Mouse (Mus musculus) cerebellum, postnatal 4 days (tissue): ENCODE results near the gene Smap2.

Experiments
- DNase-seq, 2 experiments: peaks; one replicate each; pipeline ENCODE4 v3.0.0; 2022; ENCODE audit warnings: low spot score in 2 of 2, mixed read lengths in 1 of 2

The Smap2 gene

GRCm38 (mm10) chr4:120978221-120978620, 38.8 kb downstream of the Smap2 start:
- DNase-seq, result no peak

- no peak for DNase-seq
Measured at GRCm38 (mm10) chr4:120975428-120975734, 41.7 kb downstream of the Smap2 start.

GRCm38 (mm10) chr4:120974711-120975427, 42.2 kb downstream of the Smap2 start:
- DNase-seq, result no peak

GRCm38 (mm10) chr4:120971842-120972241, 45.2 kb downstream of the Smap2 start:
- DNase-seq, result no peak

DNA sequence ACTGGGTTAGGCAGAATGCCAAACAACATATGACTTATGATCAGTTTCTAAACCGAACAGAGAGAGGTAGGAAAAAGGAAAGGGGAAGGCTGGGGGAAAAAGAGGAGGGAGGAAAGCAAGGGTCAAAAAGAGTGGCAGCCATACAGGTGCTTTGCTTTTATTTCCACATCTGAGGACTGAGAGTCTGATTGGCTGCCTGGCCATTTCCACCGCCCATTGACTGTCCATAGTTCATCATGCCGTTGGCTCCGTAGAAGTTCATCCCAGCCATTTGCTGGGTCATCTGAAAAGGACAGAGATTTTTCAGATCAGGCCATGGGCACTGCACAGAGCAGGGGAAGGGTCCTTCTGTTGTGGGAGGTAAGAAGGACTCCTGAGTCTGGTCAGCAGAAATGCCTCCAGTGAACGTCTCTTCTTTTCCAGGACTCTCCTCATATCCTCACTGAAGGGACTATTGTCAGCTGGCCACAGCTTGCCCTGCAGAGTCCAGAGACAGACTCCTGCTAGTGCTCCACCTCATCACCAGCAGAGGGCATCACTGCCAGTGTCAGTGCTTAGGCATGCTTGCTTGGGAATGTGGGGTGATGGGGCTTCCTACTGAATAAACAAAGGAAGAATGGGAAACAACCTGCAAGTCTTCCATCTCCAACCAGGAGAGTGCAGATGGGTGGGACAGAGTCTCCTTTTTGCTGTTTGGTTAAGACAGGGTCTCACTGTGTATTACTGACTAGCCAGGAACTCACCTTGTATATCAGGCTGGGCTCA, 47.5 kb downstream of the Smap2 start:
- DNase-seq, result peak in 1 of 2 experiments; percentile 33

GRCm38 (mm10) chr4:120968486-120968885, 48.6 kb downstream of the Smap2 start:
- DNase-seq, result no peak

GRCm38 (mm10) chr4:120955586-120955985, 61.5 kb downstream of the Smap2 start:
- no peak for DNase-seq

GRCm38 (mm10) chr4:120953667-120954066, 63.4 kb downstream of the Smap2 start:
- no peak for DNase-seq

GRCm38 (mm10) chr4:120953038-120953437, 64.0 kb downstream of the Smap2 start:
- DNase-seq, result no peak

- DNase-seq, result no peak
Measured at GRCm38 (mm10) chr4:120952163-120952562, 64.9 kb downstream of the Smap2 start.

DNA sequence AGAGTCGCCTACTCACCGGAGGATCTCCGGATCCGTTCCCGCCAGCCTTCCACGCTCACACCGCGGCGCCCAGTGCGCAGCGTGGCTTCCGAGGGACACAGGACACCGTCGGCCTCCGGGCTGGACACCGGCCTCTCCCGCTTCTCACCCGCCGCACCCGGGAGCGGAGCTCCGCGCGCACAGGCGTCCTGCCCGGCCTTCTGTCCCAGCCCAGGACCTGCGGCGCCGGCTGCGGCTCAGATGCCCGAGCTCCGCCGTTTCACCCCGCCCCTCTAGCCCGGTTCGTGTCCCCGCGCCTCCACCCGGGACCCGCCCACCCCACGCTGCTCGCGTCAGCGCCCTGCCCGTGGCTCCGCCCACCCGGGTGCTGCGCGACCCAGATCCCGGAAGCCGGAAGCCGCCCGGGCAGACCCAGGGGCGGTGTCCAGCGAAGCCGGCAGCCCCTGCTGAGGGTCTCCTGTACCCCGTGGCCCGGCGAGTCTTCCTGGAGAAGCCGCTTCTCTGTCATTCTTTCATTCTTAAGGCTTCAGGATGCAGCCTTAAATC, 65.5 kb downstream of the Smap2 start, which contains the start of gene Zfp69:
TSS of gene Zfp69 (minus strand) at position 272 of the 546 bp plus-strand sequence.
- peak; percentile 64 to 88 for DNase-seq

DNA sequence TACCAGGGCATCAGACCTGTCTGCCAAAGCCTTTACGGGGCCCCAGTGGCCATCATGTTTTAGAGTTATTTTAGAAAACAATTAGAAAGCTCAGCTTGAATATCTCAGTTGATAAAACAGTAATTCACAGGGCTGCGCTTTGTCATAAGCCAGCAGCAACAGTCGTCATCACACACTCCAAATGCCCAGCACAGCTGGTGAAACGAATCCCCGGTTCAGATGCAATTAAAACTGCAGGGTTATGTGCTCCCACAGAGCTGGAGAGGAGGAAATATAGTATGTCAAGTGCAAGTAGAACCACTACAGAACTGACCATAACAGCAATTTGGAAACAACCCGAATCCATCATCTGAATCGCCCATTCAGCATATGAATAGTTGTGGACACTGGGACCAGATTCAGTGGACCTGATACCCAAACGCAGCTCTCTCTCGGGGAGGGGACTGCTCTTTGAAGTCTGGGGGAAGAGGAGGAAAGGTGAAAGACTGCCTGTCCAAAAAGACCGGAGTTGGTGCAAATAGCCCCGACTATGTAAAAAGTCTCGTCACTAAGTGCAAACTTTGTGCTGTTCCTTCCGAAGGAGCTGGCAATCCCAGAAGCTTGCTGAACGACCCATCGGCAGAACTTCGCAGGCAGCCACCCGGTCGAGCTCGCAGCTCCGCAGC, 66.2 kb downstream of the Smap2 start:
- no peak for DNase-seq

DNA sequence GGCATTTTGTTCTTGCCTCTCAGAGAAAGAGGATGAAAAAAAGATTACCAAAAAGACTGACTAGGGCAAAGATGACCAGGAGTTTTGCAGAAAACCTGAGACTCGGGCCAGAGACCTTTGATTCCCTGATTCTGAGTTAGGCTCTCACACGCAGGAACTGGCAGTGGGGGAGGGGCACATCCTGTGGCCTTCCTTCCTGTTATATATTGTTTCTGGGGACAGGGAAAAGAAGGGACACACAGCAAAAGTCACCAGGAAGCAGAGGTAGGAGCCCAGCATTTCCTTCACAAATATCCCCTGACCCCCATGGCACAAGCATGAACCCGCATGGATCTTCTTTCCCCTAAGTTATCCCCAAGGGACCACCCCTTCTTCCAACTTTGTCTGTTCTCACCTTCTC, 68.1 kb downstream of the Smap2 start:
- DNase-seq, result no peak

GRCm38 (mm10) chr4:120935006-120935405, 82.0 kb downstream of the Smap2 start:
- no peak for DNase-seq

- no peak for DNase-seq
Measured at GRCm38 (mm10) chr4:120930736-120931135, 86.3 kb downstream of the Smap2 start.

- DNase-seq, result peak in 1 of 2 experiments; percentile 33
Measured at GRCm38 (mm10) chr4:120928686-120929085, 88.4 kb downstream of the Smap2 start.

DNA sequence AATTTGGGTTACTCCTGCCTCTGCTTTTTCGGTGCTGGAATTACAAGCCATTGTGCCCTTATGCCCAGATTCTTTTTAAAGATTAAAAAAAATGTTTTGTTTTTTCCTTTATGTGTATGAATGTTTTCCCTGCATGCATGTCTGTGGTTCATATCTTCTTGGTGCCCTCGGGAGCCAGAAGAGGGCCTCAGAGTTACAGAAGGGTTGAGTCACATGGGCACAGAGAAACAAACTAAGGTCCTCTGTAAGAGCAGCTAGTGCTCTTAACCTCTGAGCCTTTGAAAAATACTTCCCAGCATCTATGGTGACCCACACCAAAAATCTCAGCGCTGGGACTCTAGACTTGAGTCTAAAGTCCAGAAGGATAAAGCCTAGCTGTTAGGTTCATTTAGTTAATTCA, 91.7 kb downstream of the Smap2 start:
- peak in 1 of 2 experiments; percentile 5 for DNase-seq

GRCm38 (mm10) chr4:120924554-120925299, 92.3 kb downstream of the Smap2 start, which contains the start of gene Exo5:
Exo5 (minus strand) TSS chr4:120925017.
- peak; percentile 81 to 92 for DNase-seq

DNA sequence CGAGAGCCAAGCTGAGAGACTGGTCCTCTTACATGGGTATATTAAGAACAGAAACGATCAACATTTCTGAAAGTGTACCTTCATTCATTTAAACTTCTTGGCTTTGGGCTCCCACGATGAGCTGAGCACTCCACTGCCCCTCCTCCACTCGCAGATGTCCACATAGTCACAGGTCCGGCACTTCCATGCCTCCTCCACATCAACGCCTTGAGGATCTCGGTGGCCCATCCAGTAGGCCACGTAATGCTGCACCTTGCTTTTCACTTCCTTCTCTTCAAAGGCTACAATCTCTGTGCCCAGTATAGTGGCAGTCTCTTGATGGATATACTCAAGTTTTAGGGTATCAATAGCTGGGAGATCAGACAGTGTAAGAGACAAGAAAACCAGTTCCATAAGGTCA, 95.6 kb downstream of the Smap2 start:
- DNase-seq, result no peak
